Mouse (Mus musculus) embryonic facial prominence, embryonic 11.5 days (tissue): ENCODE results near the gene Gm49721. TPM values are rescaled to one million over a fixed set of nuclear protein-coding genes. Genes with fewer than 3 reads are reported as not detected.
A peak's percentile ranks its signal among the peaks of the same experiment; 100 is the strongest.
"Not testable (repeated sequence)": the region's sequence is repeated elsewhere in the genome, so short reads cannot be mapped to it uniquely, and the experiment has no call there.

Experiments
- ATAC-seq: fragments of 200-750 bp; cut with Nextera tagmentation; replicated peaks from 2 replicates; pipeline ENCODE4 v1.8.0; 2017; ENCODE audit warnings: low read depth; ENCODE audit not compliant: insufficient number of reproducible peaks, low FRiP score, low TSS enrichment
- DNase-seq: peaks from one replicate; pipeline ENCODE4 v3.0.0-alpha.2; 2015; ENCODE audit warnings: low spot score
- H3K27ac ChIP-seq: fragments of 300-500 bp; sonication (generic); replicated peaks from 2 replicates; pipeline ENCODE4 v1.5.1; 2014; ENCODE audit warnings: mild to moderate bottlenecking, low read depth, low read length, control low read depth
- H3K27me3 ChIP-seq: fragments of 300-500 bp; sonication (generic); 2 replicates; pipeline ENCODE4 v1.6.1; 2014; ENCODE audit warnings: mild to moderate bottlenecking, low read length, moderate library complexity, mixed read lengths; ENCODE audit not compliant: control insufficient read depth, insufficient read depth
- H3K36me3 ChIP-seq: fragments of 300-500 bp; sonication (generic); replicated peaks from 2 replicates; pipeline ENCODE4 v1.6.1; 2014; ENCODE audit warnings: low read depth, mild to moderate bottlenecking, low read length, moderate library complexity, mixed read lengths; ENCODE audit not compliant: control insufficient read depth, insufficient read depth
- H3K4me1 ChIP-seq: fragments of 300-500 bp; sonication (generic); 2 replicates; pipeline ENCODE4 v1.6.1; 2014; ENCODE audit warnings: low read length, mixed read lengths; ENCODE audit not compliant: control insufficient read depth, insufficient read depth
- H3K4me2 ChIP-seq: fragments of 300-500 bp; sonication (generic); 2 replicates; pipeline ENCODE4 v1.6.1; 2014; ENCODE audit warnings: low read depth, mild to moderate bottlenecking, control low read depth, low read length, moderate library complexity
- H3K4me3 ChIP-seq: fragments of 300-500 bp; sonication (generic); 2 replicates; pipeline ENCODE4 v1.5.1; 2014; ENCODE audit warnings: low read depth, low read length, control low read depth
- H3K9ac ChIP-seq: fragments of 300-500 bp; sonication (generic); replicated peaks from 2 replicates; pipeline ENCODE4 v1.6.1; 2014; ENCODE audit warnings: mild to moderate bottlenecking, control low read depth, low read length
- H3K9me3 ChIP-seq: fragments of 300-500 bp; sonication (generic); replicated peaks from 2 replicates; pipeline ENCODE4 v1.6.1; 2016; ENCODE audit warnings: mild to moderate bottlenecking, low read length, inconsistent platforms, mixed read lengths; ENCODE audit not compliant: control insufficient read depth
- WGBS: fragments of 180-500 bp; shearing (Covaris S2); extraction: QIAGEN DNeasy Blood & Tissue Kit; methylation state at CpG from one replicate; pipeline ENCODE4 v1.1.7; 2014; 5-methylcytosine and 5-hydroxymethylcytosine counted together
- polyA plus RNA-seq: library from polyadenylated mRNA; unstranded; fragments of >200 nt; fragmentation: Nextera tagmentation; extraction: Ambion mirVana; gene quantifications from 2 replicates; pipeline ENCODE4 v1.2.1, GENCODE M21; 2014

Gm49721 gene
- polyA plus RNA-seq, 1 experiment from 2014 or later = 0.24 TPM

DNA sequence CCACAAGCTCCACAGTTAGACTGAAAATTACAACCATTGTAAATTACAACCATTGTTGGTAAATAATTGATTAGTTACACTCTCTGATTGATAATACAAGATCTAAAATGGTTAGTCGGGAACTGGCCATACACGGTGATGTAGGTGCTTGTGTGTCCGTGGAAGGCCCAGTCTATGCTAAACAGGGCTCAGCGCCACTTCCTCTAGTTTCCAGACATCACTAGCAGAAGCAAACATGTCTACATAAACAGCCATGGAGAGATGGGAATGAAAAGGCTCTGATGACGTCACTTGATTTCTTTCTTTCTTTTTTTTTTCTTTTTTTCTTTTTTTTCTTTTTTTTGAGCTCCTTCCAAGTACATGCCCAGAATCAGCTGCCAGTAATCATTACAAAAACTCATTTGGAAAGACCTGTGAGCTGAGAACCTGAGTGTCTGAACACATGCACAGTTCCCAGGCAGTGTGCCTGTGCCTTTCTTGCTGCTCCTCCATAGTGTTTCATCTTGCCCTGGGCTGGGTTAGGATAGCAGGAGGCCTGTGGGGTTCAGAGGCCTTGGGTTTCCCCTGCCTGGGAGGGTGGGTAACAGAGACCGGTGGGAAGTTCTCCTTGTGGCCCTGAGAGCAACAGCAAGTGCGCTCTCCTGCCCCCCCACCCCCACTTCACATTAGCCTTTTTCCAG, 91.0 kb downstream of the Gm49721 start:
- not testable (repeated sequence) for H3K9me3 ChIP-seq, H3K4me3 ChIP-seq, H3K4me1 ChIP-seq, DNase-seq, ATAC-seq, H3K27ac ChIP-seq, H3K9ac ChIP-seq, H3K27me3 ChIP-seq, H3K36me3 ChIP-seq, H3K4me2 ChIP-seq
- WGBS = 82% methylated on average over 5 of the region's 7 CpGs

DNA sequence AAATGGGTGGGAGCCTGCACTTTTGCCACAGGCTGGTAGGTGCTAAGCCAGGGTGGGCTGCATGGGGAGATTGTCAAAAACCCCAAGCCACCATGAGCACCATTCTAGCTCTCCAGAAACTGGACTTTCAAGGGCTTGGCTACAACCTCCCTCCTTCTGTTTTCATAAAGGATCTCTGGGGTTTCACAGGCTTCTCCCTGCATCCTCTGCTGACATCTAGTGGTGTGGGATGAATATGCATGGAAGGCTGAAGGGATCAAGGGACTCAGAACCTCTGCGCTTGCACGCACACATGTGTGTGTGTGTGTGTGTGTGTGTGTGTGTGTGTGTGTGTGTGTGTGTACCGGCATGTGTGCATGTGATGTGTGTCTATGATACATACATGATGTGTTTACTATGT, 95.8 kb downstream of the Gm49721 start:
- WGBS = 51% methylated on average over 3 of the region's 3 CpGs
- DNase-seq = peak; percentile 22

GRCm38 (mm10) chr17:7075519-7075918, 96.8 kb downstream of the Gm49721 start:
- not testable (repeated sequence) for H3K9me3 ChIP-seq, H3K4me1 ChIP-seq, DNase-seq, H3K4me3 ChIP-seq, H3K27me3 ChIP-seq, H3K36me3 ChIP-seq, H3K27ac ChIP-seq, H3K4me2 ChIP-seq, ATAC-seq, H3K9ac ChIP-seq
- WGBS = 87% methylated on average over 5 of the region's 6 CpGs

More for the DNA sequence above, 95.8 kb downstream of the Gm49721 start:
- not testable (repeated sequence) for H3K4me2 ChIP-seq, H3K9me3 ChIP-seq, H3K27me3 ChIP-seq, H3K4me1 ChIP-seq, H3K27ac ChIP-seq, H3K9ac ChIP-seq, H3K4me3 ChIP-seq, H3K36me3 ChIP-seq
- ATAC-seq = peak; percentile 30; the same call in 1 of the 2 replicates

DNA sequence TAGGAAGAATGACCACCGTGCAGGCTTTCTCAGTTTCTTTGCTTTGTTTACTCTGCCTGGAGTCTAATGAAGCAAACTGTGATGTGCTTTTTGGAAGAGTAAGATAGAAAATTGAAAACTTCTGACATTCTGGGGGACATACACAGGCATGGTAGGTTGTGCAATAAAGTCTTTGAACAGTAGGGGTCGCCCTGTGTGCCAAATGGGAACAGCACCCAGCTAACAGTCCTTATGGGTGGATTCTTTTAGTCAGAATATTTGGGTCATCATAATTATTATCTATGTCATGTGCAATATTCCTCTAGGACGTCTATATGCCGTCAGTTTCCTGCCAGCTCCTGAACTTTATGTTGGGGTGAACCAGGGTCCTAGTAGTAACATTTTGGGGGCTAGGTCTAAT, 100.9 kb downstream of the Gm49721 start:
- H3K9ac ChIP-seq, H3K36me3 ChIP-seq, H3K4me1 ChIP-seq, ATAC-seq, H3K4me2 ChIP-seq, H3K9me3 ChIP-seq, H3K27me3 ChIP-seq, H3K4me3 ChIP-seq, H3K27ac ChIP-seq, DNase-seq: not testable (repeated sequence)
- 14% methylated on average over 1 of the region's 4 CpGs for WGBS

DNA sequence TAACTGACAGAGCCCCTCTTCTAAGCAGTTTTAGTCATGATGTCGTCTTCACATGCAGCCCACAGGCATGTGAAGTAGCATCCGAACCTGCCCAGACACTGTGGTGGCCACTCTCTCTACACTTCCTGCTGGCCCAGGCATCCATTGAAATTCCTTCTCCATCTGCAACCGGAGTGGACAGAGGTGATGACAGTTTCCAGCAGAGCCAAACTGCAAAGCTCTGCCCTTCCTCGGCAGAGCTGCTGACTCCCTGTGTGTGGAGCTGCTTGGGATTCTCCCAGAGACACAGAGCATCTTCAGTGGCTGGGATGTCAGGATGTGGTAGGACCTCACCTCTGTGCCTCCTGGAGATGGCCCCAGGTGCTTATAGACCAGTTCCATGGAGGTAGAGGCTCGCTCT, 105.8 kb downstream of the Gm49721 start:
- not testable (repeated sequence) for ATAC-seq

GRCm38 (mm10) chr17:7085469-7086168, 106.9 kb downstream of the Gm49721 start:
- not testable (repeated sequence) for H3K9me3 ChIP-seq, H3K27me3 ChIP-seq, H3K4me1 ChIP-seq, H3K36me3 ChIP-seq, H3K9ac ChIP-seq, H3K27ac ChIP-seq, H3K4me3 ChIP-seq, DNase-seq, H3K4me2 ChIP-seq, ATAC-seq
- no CpG with 5 or more reads among the region's 12 CpGs for WGBS

More for the DNA sequence above, 105.8 kb downstream of the Gm49721 start:
- not testable (repeated sequence) for H3K4me1 ChIP-seq, H3K36me3 ChIP-seq, H3K27ac ChIP-seq, H3K4me2 ChIP-seq, H3K27me3 ChIP-seq, H3K9me3 ChIP-seq, H3K4me3 ChIP-seq, H3K9ac ChIP-seq, DNase-seq
- WGBS = no CpG with 5 or more reads among the region's 5 CpGs

- ATAC-seq = not testable (repeated sequence)
Measured at GRCm38 (mm10) chr17:7086836-7087235, 108.1 kb downstream of the Gm49721 start.

More at GRCm38 (mm10) chr17:7086836-7087235, 108.1 kb downstream of the Gm49721 start:
- H3K4me1 ChIP-seq, H3K9ac ChIP-seq, H3K27ac ChIP-seq, DNase-seq, H3K36me3 ChIP-seq, H3K27me3 ChIP-seq, H3K9me3 ChIP-seq, H3K4me3 ChIP-seq, H3K4me2 ChIP-seq: not testable (repeated sequence)
- WGBS = 62% methylated on average over 6 of the region's 8 CpGs
